Mouse (Mus musculus) heart, postnatal 0 days (tissue): ENCODE data around the gene Hspa4. TPM values are rescaled to one million over a fixed set of nuclear protein-coding genes. Genes with fewer than 3 reads are reported as not detected.
"Not testable (repeated sequence)": the region's sequence is repeated elsewhere in the genome, so short reads cannot be mapped to it uniquely, and the experiment has no call there.

Experiments used
- ATAC-seq: fragments of 200-750 bp; cut with Nextera tagmentation; 2 replicates; pipeline ENCODE4 v1.8.0; 2017; ENCODE audit warnings: low read depth, moderate number of reproducible peaks, moderate library complexity; ENCODE audit not compliant: insufficient read depth
- DNase-seq: peaks from one replicate; pipeline ENCODE4 v3.0.0-alpha.2; 2016; ENCODE audit warnings: low spot score
- H3K27ac ChIP-seq: fragments of 300-500 bp; sonication (generic); 2 replicates; pipeline ENCODE4 v1.5.1; 2014; ENCODE audit warnings: low read depth, mild to moderate bottlenecking
- H3K27me3 ChIP-seq: fragments of 300-500 bp; sonication (generic); 2 replicates; pipeline ENCODE4 v1.6.1; 2014; ENCODE audit warnings: low read length, mixed read lengths; ENCODE audit not compliant: control insufficient read depth, insufficient read depth
- H3K36me3 ChIP-seq: fragments of 300-500 bp; sonication (generic); replicated peaks from 2 replicates; pipeline ENCODE4 v1.6.1; 2014; ENCODE audit warnings: low read length, mixed read lengths; ENCODE audit not compliant: control insufficient read depth, insufficient read depth
- H3K4me1 ChIP-seq: fragments of 300-500 bp; sonication (generic); 2 replicates; pipeline ENCODE4 v1.6.1; 2014; ENCODE audit warnings: antibody characterized with exemption; ENCODE audit not compliant: control insufficient read depth, insufficient read depth
- H3K4me2 ChIP-seq: fragments of 300-500 bp; sonication (generic); 2 replicates; pipeline ENCODE4 v1.6.1; 2014; ENCODE audit warnings: low read depth, mild to moderate bottlenecking, low read length, moderate library complexity
- H3K4me3 ChIP-seq: fragments of 300-500 bp; sonication (generic); 2 replicates; pipeline ENCODE4 v1.5.1; 2014; ENCODE audit warnings: low read depth, low read length
- H3K9ac ChIP-seq: fragments of 300-500 bp; sonication (generic); replicated peaks from 2 replicates; pipeline ENCODE4 v1.6.1; 2014; ENCODE audit warnings: low read depth, low read length, mixed read lengths
- H3K9me3 ChIP-seq: fragments of 300-500 bp; sonication (generic); replicated peaks from 2 replicates; pipeline ENCODE4 v1.6.1; 2016; ENCODE audit warnings: low read length; ENCODE audit not compliant: control insufficient read depth
- CTCF ChIP-seq: IDR thresholded peaks from 2 replicates; pipeline ENCODE4 v1.5.1; 2016; ENCODE audit warnings: antibody characterized with exemption, control low read depth, low read depth
- EP300 ChIP-seq: IDR thresholded peaks from 2 replicates; pipeline ENCODE4 v1.6.1; 2016; ENCODE audit warnings: antibody characterized with exemption, low read depth
- WGBS: fragments of 180-500 bp; shearing (Covaris S2); extraction: QIAGEN DNeasy Blood & Tissue Kit; methylation state at CpG from one replicate; pipeline ENCODE4 v1.1.7; 2014; 5-methylcytosine and 5-hydroxymethylcytosine counted together
- polyA plus RNA-seq: library from polyadenylated mRNA; unstranded; fragments of >200 nt; fragmentation: Nextera tagmentation; extraction: Ambion mirVana; gene quantifications from 2 replicates; pipeline ENCODE4 v1.2.1, GENCODE M21; 2015
- total RNA-seq: library from RNA; depleted of rRNA; stranded (reverse); fragments of >200 nt; gene quantifications from 2 replicates; pipeline ENCODE4 v1.2.3, GENCODE M21; 2014; ENCODE audit warnings: low replicate concordance

Hspa4 gene
- total and polyA plus RNA-seq, 2 experiments from 2014 or later, result 64.3 to 75.6 TPM

GRCm38 (mm10) chr11:53294441-53294840 is 5.8 kb downstream of the Hspa4 start:
- no peak overlapping the region for H3K4me2 ChIP-seq
- no peaks in the 10 kb centered on the region for H3K27me3 ChIP-seq
- no peaks in the 10 kb centered on the region for H3K9me3 ChIP-seq
- no peak overlapping the region for H3K4me3 ChIP-seq
- ATAC-seq (no peak), DNase-seq (no peak)
- H3K4me1 ChIP-seq, result peaks cover 13% of the 10 kb centered on the region
- H3K36me3 ChIP-seq, result peaks cover 26% of the 10 kb centered on the region
- H3K27ac ChIP-seq, result no peak overlapping the region
- no peak overlapping the region for H3K9ac ChIP-seq
- WGBS, result 63% methylated on average over 5 of the region's 5 CpGs
- no peak for TF ChIP-seq CTCF
- TF ChIP-seq EP300, result no peak

GRCm38 (mm10) chr11:53290871-53291270 is 9.4 kb downstream of the Hspa4 start:
- TF ChIP-seq CTCF (no peak), EP300 (no peak)
- WGBS, result 92% methylated on average over 11 of the region's 11 CpGs
- Histone ChIP-seq H3K27ac (no peak overlapping the region), H3K9ac (no peak overlapping the region), H3K9me3 (no peaks in the 10 kb centered on the region), H3K4me3 (no peak overlapping the region), H3K4me2 (no peak overlapping the region), H3K27me3 (no peaks in the 10 kb centered on the region), H3K4me1 (no peaks in the 10 kb centered on the region), H3K36me3 (peaks cover 58% of the 10 kb centered on the region)
- DNase-seq, result no peak
- no peak for ATAC-seq

GRCm38 (mm10) chr11:53290187-53290586 is 10.1 kb downstream of the Hspa4 start:
- not testable (repeated sequence) for H3K9ac ChIP-seq, H3K27ac ChIP-seq, H3K4me1 ChIP-seq, H3K27me3 ChIP-seq, H3K4me3 ChIP-seq, ATAC-seq, DNase-seq, H3K9me3 ChIP-seq, H3K4me2 ChIP-seq
- 82% methylated on average over 2 of the region's 2 CpGs for WGBS
- H3K36me3 ChIP-seq, result peaks cover 65% of the 10 kb centered on the region

DNA sequence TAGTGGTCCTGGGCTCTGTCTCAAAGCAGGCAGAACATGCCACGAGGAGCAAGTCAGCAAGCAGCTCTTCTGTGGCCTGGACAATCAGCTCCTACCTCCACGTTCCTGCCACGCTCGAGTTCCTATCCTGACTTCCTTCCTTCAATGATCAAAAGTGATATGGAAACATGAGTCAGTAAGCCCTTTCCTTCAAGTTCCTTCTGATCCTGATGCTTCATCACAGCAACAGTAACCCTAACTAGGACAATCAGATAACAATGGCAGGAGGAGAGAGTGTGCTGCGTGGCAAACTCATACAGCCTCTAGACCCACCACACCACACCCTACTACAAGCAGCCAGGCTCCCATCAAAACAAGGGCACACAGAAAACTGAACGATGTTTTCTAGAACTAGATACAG is 14.4 kb downstream of the Hspa4 start:
- H3K9ac ChIP-seq, result no peak overlapping the region

DNA sequence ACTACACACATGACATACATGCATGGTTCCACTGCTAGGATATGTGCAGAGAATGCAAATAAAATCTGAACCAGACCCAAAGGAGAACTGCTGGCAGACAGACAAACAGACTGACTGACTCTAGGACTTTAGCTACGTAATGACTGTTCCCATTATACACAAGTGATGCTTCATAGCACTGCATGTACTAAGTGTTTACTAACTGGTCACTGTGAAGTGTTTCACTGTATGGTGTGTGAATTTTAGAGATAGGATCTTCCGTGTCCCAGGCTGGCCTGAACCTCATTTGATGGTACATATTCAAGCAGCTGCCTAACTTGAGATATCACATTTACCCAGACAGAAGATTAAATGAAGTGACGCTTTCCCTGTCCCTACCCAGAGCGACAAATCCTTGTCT is 21.8 kb downstream of the Hspa4 start:
- H3K9ac ChIP-seq, result no peak overlapping the region
- H3K36me3 ChIP-seq, result peaks cover 66% of the 10 kb centered on the region
- 66% methylated on average over 4 of the region's 4 CpGs for WGBS
- no peak for TF ChIP-seq CTCF
- TF ChIP-seq EP300, result no peak
- no peak overlapping the region for H3K4me2 ChIP-seq
- H3K27ac ChIP-seq, result no peak overlapping the region
- no peaks in the 10 kb centered on the region for H3K9me3 ChIP-seq
- H3K4me3 ChIP-seq, result no peak overlapping the region
- ATAC-seq (no peak), DNase-seq (no peak)
- no peaks in the 10 kb centered on the region for H3K27me3 ChIP-seq
- H3K4me1 ChIP-seq, result peaks cover 12% of the 10 kb centered on the region

More for the DNA sequence above, 14.4 kb downstream of the Hspa4 start:
- TF ChIP-seq EP300, result no peak
- WGBS, result 71% methylated on average over 6 of the region's 6 CpGs
- no peak for ATAC-seq
- DNase-seq, result no peak
- H3K36me3 ChIP-seq, result peaks cover 96% of the 10 kb centered on the region
- H3K4me3 ChIP-seq, result no peak overlapping the region
- H3K4me2 ChIP-seq, result no peak overlapping the region
- H3K4me1 ChIP-seq, result no peaks in the 10 kb centered on the region
- H3K9me3 ChIP-seq, result no peaks in the 10 kb centered on the region
- H3K27me3 ChIP-seq, result no peaks in the 10 kb centered on the region
- H3K27ac ChIP-seq, result no peak overlapping the region

- WGBS, result 71% methylated on average over 3 of the region's 3 CpGs
- Histone ChIP-seq H3K27me3 (no peaks in the 10 kb centered on the region), H3K4me2 (no peak overlapping the region), H3K27ac (no peak overlapping the region), H3K36me3 (peaks cover 69% of the 10 kb centered on the region), H3K4me1 (peaks cover 12% of the 10 kb centered on the region), H3K9me3 (no peaks in the 10 kb centered on the region), H3K4me3 (no peak overlapping the region), H3K9ac (no peak overlapping the region)
- ATAC-seq, result no peak
- no peak for DNase-seq
- TF ChIP-seq CTCF (no peak), EP300 (no peak)
Observed at GRCm38 (mm10) chr11:53275358-53275757, 24.9 kb downstream of the Hspa4 start.
